Mouse (Mus musculus): ENCODE measurements around the gene Fsd1. TPM values are rescaled to one million over a fixed set of nuclear protein-coding genes. Genes with fewer than 3 reads are reported as not detected.

Fsd1 gene
- total RNA-seq, 2 experiments from 2014 or later, result 0.31 TPM; not detected in 1

Other genes starting within 250 kb of the Fsd1 start
- under 1 TPM; 0.07 to 0.45 TPM for gene Adgre4, start 236.5 kb upstream of the Fsd1 start, total RNA-seq (2021)
- 1 to 10 TPM; 5.5 to 5.6 TPM for gene Zfp119a, start 107.6 kb upstream of the Fsd1 start, total RNA-seq (2021)
- 1 to 10 TPM; 4.9 to 5.3 TPM for gene Zfp959, start 94.4 kb upstream of the Fsd1 start, total RNA-seq (2021)
- gene Zfp119b, start 37.0 kb upstream of the Fsd1 start, total RNA-seq (2021), result 1 to 10 TPM; 4.4 to 4.5 TPM
- gene Ebi3, start 33.9 kb upstream of the Fsd1 start, total RNA-seq (2021), result under 1 TPM; 0.22 to 0.82 TPM
- gene Yju2, start 27.4 kb upstream of the Fsd1 start, total RNA-seq (2021), result 10 to 100 TPM; 12.8 TPM
- gene Shd, start 16.0 kb upstream of the Fsd1 start, total RNA-seq (2021), result 1 to 10 TPM; 1.8 to 3.4 TPM
- 10 to 100 TPM; 17.8 to 18.8 TPM for gene Stap2, start 19.1 kb downstream of the Fsd1 start, total RNA-seq (2021)
- gene Mpnd, start 19.2 kb downstream of the Fsd1 start, total RNA-seq (2021), result 10 to 100 TPM; 47.4 to 50.1 TPM
- 10 to 100 TPM; 32.0 to 33.9 TPM for gene Sh3gl1, start 50.1 kb downstream of the Fsd1 start, total RNA-seq (2021)
- 1 to 10 TPM; 5.2 to 6.3 TPM for gene Chaf1a, start 53.9 kb downstream of the Fsd1 start, total RNA-seq (2021)
- gene Ubxn6, start 88.5 kb downstream of the Fsd1 start, total RNA-seq (2021), result 10 to 100 TPM; 50.9 to 57.4 TPM
- 10 to 100 TPM; 38.9 to 42.2 TPM for gene Hdgfl2, start 93.1 kb downstream of the Fsd1 start, total RNA-seq (2021)
- 100 to 1,000 TPM in 1 of 2 experiments, 10 to 100 TPM in 1; 80.9 to 155 TPM for gene Plin4, start 123.3 kb downstream of the Fsd1 start, total RNA-seq (2021)
- gene Plin5, start 131.1 kb downstream of the Fsd1 start, total RNA-seq (2021), result 100 to 1,000 TPM; 126 to 166 TPM
- gene Lrg1, start 135.5 kb downstream of the Fsd1 start, total RNA-seq (2021), result 10 to 100 TPM; 12.6 to 25.2 TPM
- gene Sema6b, start 153.8 kb downstream of the Fsd1 start, total RNA-seq (2021), result 10 to 100 TPM; 11.3 to 13.7 TPM
- gene Tnfaip8l1, start 176.0 kb downstream of the Fsd1 start, total RNA-seq (2021), result 1 to 10 TPM; 5.8 to 8.4 TPM
- 10 to 100 TPM; 36.6 to 40.3 TPM for gene Mydgf, start 197.4 kb downstream of the Fsd1 start, total RNA-seq (2021)
- gene Dpp9, start 232.4 kb downstream of the Fsd1 start, total RNA-seq (2021), result 10 to 100 TPM; 29.1 to 33.3 TPM